Mouse (Mus musculus) spleen, adult 2 months (tissue): Measurements from ENCODE around the gene AC124108.1. TPM values are rescaled to one million over a fixed set of nuclear protein-coding genes. Genes with fewer than 3 reads are reported as not detected.

Experiments used
- DNase-seq, 2 experiments: peaks; one replicate each; pipeline versions ENCODE4 v3.0.0 to v3.0.0-alpha.2; 2012 to 2021; ENCODE audit warnings: low spot score in 2 of 2, low read depth in 1 of 2
- H3K27ac ChIP-seq: fragments of 200-500 bp; 2 replicates; pipeline ENCODE4 v1.5.1; 2012; ENCODE audit warnings: low read length, inconsistent platforms; ENCODE audit not compliant: insufficient read depth
- H3K27me3 ChIP-seq: fragments of 200-500 bp; 2 replicates; pipeline ENCODE4 v1.6.1; 2012; ENCODE audit warnings: mild to moderate bottlenecking, moderate library complexity, low read length, inconsistent platforms; ENCODE audit not compliant: control insufficient read depth, insufficient read depth
- H3K36me3 ChIP-seq: fragments of 200-500 bp; 2 replicates; pipeline ENCODE4 v1.6.1; 2012; ENCODE audit warnings: mild to moderate bottlenecking, low read length, inconsistent platforms; ENCODE audit not compliant: control insufficient read depth, insufficient read depth
- H3K4me1 ChIP-seq: fragments of 200-500 bp; 2 replicates; pipeline ENCODE4 v1.6.1; 2011; ENCODE audit warnings: inconsistent platforms; ENCODE audit not compliant: control insufficient read depth, insufficient read depth, insufficient read length
- H3K4me3 ChIP-seq: fragments of 200-500 bp; 2 replicates; pipeline ENCODE4 v1.5.1; 2011; ENCODE audit warnings: mild to moderate bottlenecking, inconsistent platforms; ENCODE audit not compliant: insufficient read depth, insufficient read length; ENCODE audit errors: extremely low read depth
- CTCF ChIP-seq: fragments of 200-500 bp; IDR thresholded peaks from 2 replicates; pipeline ENCODE4 v1.5.1; 2011; ENCODE audit warnings: mild to moderate bottlenecking, inconsistent platforms; ENCODE audit not compliant: insufficient read depth, insufficient read length, insufficient replicate concordance; ENCODE audit errors: extremely low read depth
- POLR2A ChIP-seq: fragments of 200-500 bp; IDR thresholded peaks from 2 replicates; pipeline ENCODE4 v1.6.1; 2011; ENCODE audit warnings: low read depth, low read length, inconsistent platforms
- WGBS: fragments of 180-500 bp; shearing (Covaris S2); methylation state at CpG from one replicate; pipeline ENCODE4 v1.1.7; 2018; 5-methylcytosine and 5-hydroxymethylcytosine counted together
- polyA plus RNA-seq: library from polyadenylated mRNA; depleted of rRNA; stranded (reverse); fragments of >200 nt; gene quantifications from 2 replicates; pipeline ENCODE4 v1.2.3, GENCODE M21; 2012

AC124108.1 gene
- polyA plus RNA-seq, 1 experiment: not detected

GRCm38 (mm10) chr1:132145973-132146685 lies 45.1 kb upstream of the AC124108.1 start:
- 68% methylated on average over 8 of the region's 8 CpGs for WGBS

GRCm38 (mm10) chr1:132149410-132149809 lies 41.8 kb upstream of the AC124108.1 start:
- Histone ChIP-seq H3K4me3 (no peak overlapping the region), H3K27ac (no peak overlapping the region), H3K36me3 (no peaks in the 10 kb centered on the region), H3K27me3 (no peaks in the 10 kb centered on the region), H3K4me1 (no peaks in the 10 kb centered on the region)
- WGBS: 9% methylated on average over 2 of the region's 2 CpGs
- no peak for DNase-seq
- TF ChIP-seq POLR2A (no peak), CTCF (no peak)

More at GRCm38 (mm10) chr1:132145973-132146685, 45.1 kb upstream of the AC124108.1 start:
- H3K4me3 ChIP-seq: no peak overlapping the region
- no peaks in the 10 kb centered on the region for H3K27me3 ChIP-seq
- H3K27ac ChIP-seq: no peak overlapping the region
- no peaks in the 10 kb centered on the region for H3K36me3 ChIP-seq
- no peak for TF ChIP-seq POLR2A
- TF ChIP-seq CTCF: no peak
- no peak for DNase-seq
- no peaks in the 10 kb centered on the region for H3K4me1 ChIP-seq

GRCm38 (mm10) chr1:132150171-132150570 lies 41.1 kb upstream of the AC124108.1 start:
- Histone ChIP-seq H3K27me3 (no peaks in the 10 kb centered on the region), H3K36me3 (no peaks in the 10 kb centered on the region), H3K4me1 (no peaks in the 10 kb centered on the region), H3K27ac (no peak overlapping the region), H3K4me3 (no peak overlapping the region)
- no peak for DNase-seq
- TF ChIP-seq POLR2A (no peak), CTCF (no peak)
- 63% methylated on average over 1 of the region's 1 CpGs for WGBS

- TF ChIP-seq CTCF: no peak
- no peak for TF ChIP-seq POLR2A
- no peak overlapping the region for H3K27ac ChIP-seq
- H3K36me3 ChIP-seq: no peaks in the 10 kb centered on the region
- WGBS: 75% methylated on average over 15 of the region's 15 CpGs
- H3K27me3 ChIP-seq: no peaks in the 10 kb centered on the region
- no peak for DNase-seq
- no peak overlapping the region for H3K4me3 ChIP-seq
- no peaks in the 10 kb centered on the region for H3K4me1 ChIP-seq
Measured at GRCm38 (mm10) chr1:132150817-132151601, 40.2 kb upstream of the AC124108.1 start.

GRCm38 (mm10) chr1:132151908-132152307 lies 39.3 kb upstream of the AC124108.1 start:
- no peaks in the 10 kb centered on the region for H3K4me1 ChIP-seq
- no peaks in the 10 kb centered on the region for H3K36me3 ChIP-seq
- TF ChIP-seq CTCF (no peak), POLR2A (no peak)
- WGBS: 61% methylated on average over 2 of the region's 2 CpGs
- DNase-seq: no peak
- no peak overlapping the region for H3K27ac ChIP-seq
- no peak overlapping the region for H3K4me3 ChIP-seq
- no peaks in the 10 kb centered on the region for H3K27me3 ChIP-seq

- 90% methylated on average over 15 of the region's 15 CpGs for WGBS
- no peak overlapping the region for H3K4me3 ChIP-seq
- no peaks in the 10 kb centered on the region for H3K27me3 ChIP-seq
- TF ChIP-seq POLR2A (no peak), CTCF (no peak)
- H3K27ac ChIP-seq: no peak overlapping the region
- no peaks in the 10 kb centered on the region for H3K4me1 ChIP-seq
- DNase-seq: no peak
- H3K36me3 ChIP-seq: no peaks in the 10 kb centered on the region
Measured at GRCm38 (mm10) chr1:132153086-132153690, 38.1 kb upstream of the AC124108.1 start.
